Mouse (Mus musculus) c-Kit-positive CD71-negative TER-119-negative erythroid progenitor cells, embryonic 14.5 days (primary cell): ENCODE measurements around the gene Shroom4.
"Not testable (repeated sequence)": the region's sequence is repeated elsewhere in the genome, so short reads cannot be mapped to it uniquely, and the experiment has no call there.

Experiments
- DNase-seq: peaks from one replicate; pipeline ENCODE4 v3.0.0-alpha.2; 2013; ENCODE audit warnings: low read depth

The Shroom4 gene

GRCm38 (mm10) chrX:6399626-6400397 lies at the start of gene Shroom4:
Gene Shroom4, plus strand, starts transcription at chrX:6399854.
- no peak for DNase-seq

- DNase-seq = no peak
Observed at GRCm38 (mm10) chrX:6356876-6357275, 42.8 kb upstream of the Shroom4 start.

GRCm38 (mm10) chrX:6357503-6358114 lies 42.0 kb upstream of the Shroom4 start:
- DNase-seq = no peak

- DNase-seq = no peak
Observed at GRCm38 (mm10) chrX:6368822-6369221, 30.8 kb upstream of the Shroom4 start.

- DNase-seq = no peak
Observed at GRCm38 (mm10) chrX:6370706-6371105, 28.9 kb upstream of the Shroom4 start.

- DNase-seq = no peak
Observed at GRCm38 (mm10) chrX:6393861-6394260, 5.8 kb upstream of the Shroom4 start.

GRCm38 (mm10) chrX:6399193-6399592 lies 461 bp upstream of the Shroom4 start:
- DNase-seq = no peak

- DNase-seq = no peak
Observed at GRCm38 (mm10) chrX:6400398-6401020, 855 bp downstream of the Shroom4 start.

- no peak for DNase-seq
Observed at GRCm38 (mm10) chrX:6402921-6403320, 3.3 kb downstream of the Shroom4 start.

GRCm38 (mm10) chrX:6409114-6409513 lies 9.5 kb downstream of the Shroom4 start:
- no peak for DNase-seq

- no peak for DNase-seq
Observed at GRCm38 (mm10) chrX:6415412-6415811, 15.8 kb downstream of the Shroom4 start.

GRCm38 (mm10) chrX:6415936-6416335 lies 16.3 kb downstream of the Shroom4 start:
- no peak for DNase-seq

- no peak for DNase-seq
Observed at GRCm38 (mm10) chrX:6418140-6418539, 18.5 kb downstream of the Shroom4 start.

- no peak for DNase-seq
Observed at GRCm38 (mm10) chrX:6435260-6435659, 35.6 kb downstream of the Shroom4 start.

- no peak for DNase-seq
Observed at GRCm38 (mm10) chrX:6446422-6446821, 46.8 kb downstream of the Shroom4 start.

GRCm38 (mm10) chrX:6448001-6448400 lies 48.3 kb downstream of the Shroom4 start:
- DNase-seq = no peak

GRCm38 (mm10) chrX:6453220-6453619 lies 53.6 kb downstream of the Shroom4 start:
- DNase-seq = no peak

- DNase-seq = not testable (repeated sequence)
Observed at GRCm38 (mm10) chrX:6469251-6469650, 69.6 kb downstream of the Shroom4 start.

GRCm38 (mm10) chrX:6472563-6472962 lies 72.9 kb downstream of the Shroom4 start:
- DNase-seq = not testable (repeated sequence)

GRCm38 (mm10) chrX:6475177-6475576 lies 75.5 kb downstream of the Shroom4 start:
- peak; percentile 1 for DNase-seq

GRCm38 (mm10) chrX:6482268-6482667 lies 82.6 kb downstream of the Shroom4 start:
- DNase-seq = no peak

- no peak for DNase-seq
Observed at GRCm38 (mm10) chrX:6483817-6484216, 84.2 kb downstream of the Shroom4 start.

- no peak for DNase-seq
Observed at GRCm38 (mm10) chrX:6490433-6490832, 90.8 kb downstream of the Shroom4 start.
